Mouse (Mus musculus): ENCODE results near the gene Ppt1.

Ppt1 gene

GRCm38 (mm10) chr4:122905359-122905758, 69.3 kb downstream of the Ppt1 start:
- DNase-seq (ENCODE audit: low spot score) = no peak

Measured in adipocyte (in vitro differentiated cells).